Mouse (Mus musculus): ENCODE measurements around the gene Galnt10. TPM values are rescaled to one million over a fixed set of nuclear protein-coding genes. Genes with fewer than 3 reads are reported as not detected.
A peak's percentile ranks its signal among the peaks of the same experiment; 100 is the strongest.
"Not testable (repeated sequence)": the region's sequence is repeated elsewhere in the genome, so short reads cannot be mapped to it uniquely, and the experiment has no call there.

Galnt10 gene
- polyA plus RNA-seq, 1 experiment from 2014 or later = 6.1 TPM

DNA sequence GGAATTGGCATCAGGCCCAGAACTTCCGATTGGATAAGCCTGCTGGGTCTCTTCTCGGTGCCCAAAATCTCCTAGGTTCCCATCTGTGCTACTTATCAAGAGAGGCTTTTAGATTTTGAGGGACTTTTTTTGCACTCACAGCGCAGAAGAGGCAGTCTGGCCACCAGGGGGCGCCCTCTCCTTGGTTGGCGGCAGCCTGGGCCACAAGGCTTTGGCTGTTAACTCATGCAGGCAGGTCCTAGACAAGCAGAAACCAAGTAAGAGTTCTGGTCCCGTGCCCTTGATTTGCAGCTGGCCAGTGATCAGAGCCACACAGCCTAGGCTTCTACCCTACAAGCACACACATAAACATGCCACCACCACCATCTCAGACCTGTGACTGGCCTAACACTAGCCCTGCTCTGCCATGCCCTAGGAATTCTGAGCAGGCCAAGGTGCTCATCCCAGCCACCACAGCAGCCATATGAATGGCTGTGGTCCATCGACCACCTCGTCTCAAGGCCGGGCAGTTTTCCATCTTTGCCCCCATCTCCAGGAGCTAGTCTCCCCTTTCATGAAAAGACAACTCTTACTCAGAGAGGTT lies 174.8 kb downstream of the Galnt10 start:
- no peaks in the 10 kb centered on the region for H3K9me3 ChIP-seq (ENCODE audit: low read length)
- peaks cover 8% of the 10 kb centered on the region for H3K27me3 ChIP-seq (replicated peaks; ENCODE audit: insufficient read depth, low read length)
- H3K4me3 ChIP-seq (ENCODE audit: low read depth, low read length) = no peak overlapping the region
- H3K9ac ChIP-seq (replicated peaks; ENCODE audit: low read depth) = no peak overlapping the region
- no peak overlapping the region for H3K4me2 ChIP-seq (replicated peaks; ENCODE audit: low read depth, low read length)
- peak; percentile 92 for TF ChIP-seq CTCF (IDR thresholded peaks at IDR 0.05)
- no peak for TF ChIP-seq EP300 (IDR thresholded peaks at IDR 0.05)
- no peaks in the 10 kb centered on the region for H3K4me1 ChIP-seq (ENCODE audit: insufficient read depth, low read depth, low read length)
- 27% methylated on average over 9 of the region's 9 CpGs for WGBS
- no peaks in the 10 kb centered on the region for H3K36me3 ChIP-seq (ENCODE audit: insufficient read depth, low read length)
- peak; percentile 79 for DNase-seq (ENCODE audit: low spot score)
- H3K27ac ChIP-seq (ENCODE audit: low read length) = no peak overlapping the region
- peak; percentile 57 for ATAC-seq

DNA sequence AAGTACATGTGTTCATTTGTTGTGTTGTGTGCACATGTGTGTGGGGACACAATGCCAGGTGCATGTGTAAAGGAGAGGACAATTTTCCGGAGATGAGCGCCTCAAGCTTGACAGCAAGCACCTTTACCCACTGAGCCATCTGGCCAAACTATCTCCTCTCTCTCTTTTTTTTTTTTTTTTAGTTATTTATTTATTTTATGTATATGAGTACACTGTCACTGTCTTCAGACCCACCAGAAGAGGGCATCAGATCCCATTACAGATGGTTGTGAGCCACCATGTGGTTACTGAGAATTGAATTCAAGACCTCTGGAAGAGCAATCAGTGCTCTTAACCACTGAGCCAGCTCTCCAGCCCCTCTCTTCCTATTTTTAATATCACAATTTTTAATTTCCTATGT lies 177.9 kb downstream of the Galnt10 start:
- not testable (repeated sequence) for H3K9ac ChIP-seq (replicated peaks; ENCODE audit: low read depth); H3K9me3 ChIP-seq (ENCODE audit: low read length); H3K4me1 ChIP-seq (ENCODE audit: insufficient read depth, low read depth, low read length); H3K36me3 ChIP-seq (ENCODE audit: insufficient read depth, low read length); DNase-seq (ENCODE audit: low spot score); ATAC-seq; H3K4me3 ChIP-seq (ENCODE audit: low read depth, low read length); H3K4me2 ChIP-seq (replicated peaks; ENCODE audit: low read depth, low read length); H3K27ac ChIP-seq (ENCODE audit: low read length)
- 97% methylated on average over 2 of the region's 2 CpGs for WGBS
- H3K27me3 ChIP-seq (replicated peaks; ENCODE audit: insufficient read depth, low read length) = peaks cover 26% of the 10 kb centered on the region
- TF ChIP-seq CTCF (IDR thresholded peaks at IDR 0.05) = peak; percentile 6; the same call in 1 of the 2 replicates

DNA sequence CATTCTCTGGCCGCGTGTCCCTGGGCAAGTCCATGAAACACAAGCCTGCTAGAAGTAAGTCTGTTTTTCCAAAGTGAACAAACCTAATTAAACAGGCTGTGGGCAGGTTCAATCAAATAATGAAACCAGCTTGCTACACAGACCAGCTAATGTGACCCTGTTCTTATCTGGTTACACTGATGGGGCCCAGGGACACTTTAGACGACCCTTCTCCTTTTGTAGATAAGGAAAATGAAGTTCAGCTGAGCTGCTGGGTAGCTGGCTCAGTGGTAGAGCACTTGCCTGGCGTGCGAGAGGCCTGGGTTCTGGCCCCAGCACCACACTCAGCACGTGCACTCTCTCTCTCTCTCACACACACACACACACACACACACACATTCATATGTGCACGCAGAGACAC lies 178.5 kb downstream of the Galnt10 start:
- Histone ChIP-seq H3K4me2 (replicated peaks; ENCODE audit: low read depth, low read length) (no peak overlapping the region), H3K4me3 (ENCODE audit: low read depth, low read length) (no peak overlapping the region), H3K27ac (ENCODE audit: low read length) (no peak overlapping the region), H3K27me3 (replicated peaks; ENCODE audit: insufficient read depth, low read length) (peaks cover 31% of the 10 kb centered on the region), H3K36me3 (ENCODE audit: insufficient read depth, low read length) (no peaks in the 10 kb centered on the region), H3K4me1 (ENCODE audit: insufficient read depth, low read depth, low read length) (peaks cover 7% of the 10 kb centered on the region; the same call in 1 of the 2 replicates), H3K9me3 (ENCODE audit: low read length) (no peaks in the 10 kb centered on the region), H3K9ac (replicated peaks; ENCODE audit: low read depth) (no peak overlapping the region)
- no peak for TF ChIP-seq EP300 (IDR thresholded peaks at IDR 0.05)
- TF ChIP-seq CTCF (IDR thresholded peaks at IDR 0.05) = no peak
- no peak for ATAC-seq
- 68% methylated on average over 7 of the region's 7 CpGs for whole genome bisulfite sequencing
- no peak for DNase-seq (ENCODE audit: low spot score)

DNA sequence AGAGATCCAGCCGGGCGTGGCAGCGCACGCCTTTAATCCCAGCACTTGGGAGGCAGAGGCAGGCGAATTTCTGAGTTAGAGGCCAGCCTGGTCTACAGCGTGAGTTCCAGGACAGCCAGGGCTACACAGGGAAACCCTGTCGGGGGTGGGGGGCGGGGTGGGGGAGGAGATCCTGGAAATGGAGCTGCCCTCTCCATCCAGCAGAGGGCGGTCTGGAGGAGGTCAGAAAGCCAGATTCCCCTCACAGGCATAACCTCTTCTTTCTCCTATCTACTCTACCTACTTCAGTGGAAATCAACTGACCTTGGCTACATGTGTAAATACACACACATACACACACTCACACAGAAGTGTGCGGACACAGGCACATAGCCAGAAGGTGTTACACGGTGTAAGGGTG lies 180.0 kb downstream of the Galnt10 start:
- H3K9ac ChIP-seq (replicated peaks; ENCODE audit: low read depth); DNase-seq (ENCODE audit: low spot score); H3K4me1 ChIP-seq (ENCODE audit: insufficient read depth, low read depth, low read length); H3K4me3 ChIP-seq (ENCODE audit: low read depth, low read length); H3K27ac ChIP-seq (ENCODE audit: low read length); H3K4me2 ChIP-seq (replicated peaks; ENCODE audit: low read depth, low read length); H3K36me3 ChIP-seq (ENCODE audit: insufficient read depth, low read length); H3K9me3 ChIP-seq (ENCODE audit: low read length); ATAC-seq: not testable (repeated sequence)
- 50% methylated on average over 11 of the region's 11 CpGs for WGBS
- TF ChIP-seq CTCF (IDR thresholded peaks at IDR 0.05) = peak; percentile 30
- peaks cover 46% of the 10 kb centered on the region for H3K27me3 ChIP-seq (replicated peaks; ENCODE audit: insufficient read depth, low read length)

DNA sequence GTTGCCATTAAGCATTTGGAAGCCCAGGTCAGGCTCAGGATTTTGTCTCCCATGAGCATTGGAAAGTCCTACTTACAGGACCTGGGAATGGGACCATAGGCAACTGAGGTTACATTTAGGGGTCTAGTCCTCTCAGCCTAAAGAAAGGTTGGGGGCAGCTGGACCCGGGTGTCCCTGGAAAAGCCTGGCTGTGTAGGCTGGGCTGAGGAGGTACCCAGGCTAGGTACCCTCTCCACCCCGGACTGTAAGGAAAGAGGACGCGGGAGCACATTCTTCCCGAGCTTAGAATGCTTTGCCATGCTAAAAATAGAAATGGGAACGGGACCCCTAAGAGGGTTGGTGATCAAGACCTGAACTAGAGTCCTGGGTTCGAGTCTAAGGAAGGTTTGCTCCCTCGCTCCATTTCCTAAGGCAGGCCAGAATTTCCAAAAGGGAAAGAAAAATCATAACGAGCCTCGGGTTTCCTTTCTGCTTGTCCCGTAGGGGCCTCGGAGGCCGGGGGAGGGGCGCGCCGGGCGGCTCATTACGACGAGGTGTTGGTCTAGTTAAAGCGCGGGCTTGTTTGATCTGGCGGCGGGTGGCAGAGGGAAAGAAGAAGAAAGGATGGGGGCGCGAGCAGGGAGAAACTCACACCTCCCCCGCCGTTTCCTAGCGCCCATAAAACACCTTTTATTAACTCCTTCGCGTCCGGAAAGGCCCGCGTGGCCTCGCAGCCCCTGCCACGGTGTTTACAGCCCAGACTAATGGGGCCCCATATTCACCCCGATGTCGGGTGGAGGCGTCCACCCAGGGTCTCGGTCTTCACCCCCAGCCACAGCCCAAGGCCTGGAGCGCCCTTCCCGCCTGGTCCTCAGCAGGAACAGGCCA lies 182.0 kb downstream of the Galnt10 start:
- Histone ChIP-seq H3K9me3 (ENCODE audit: low read length) (no peaks in the 10 kb centered on the region), H3K27me3 (replicated peaks; ENCODE audit: insufficient read depth, low read length) (peaks cover 64% of the 10 kb centered on the region), H3K4me1 (ENCODE audit: insufficient read depth, low read depth, low read length) (peaks cover 7% of the 10 kb centered on the region; the same call in 1 of the 2 replicates), H3K27ac (ENCODE audit: low read length) (no peak overlapping the region), H3K4me3 (ENCODE audit: low read depth, low read length) (peak overlapping the region; percentile 33), H3K36me3 (ENCODE audit: insufficient read depth, low read length) (no peaks in the 10 kb centered on the region), H3K9ac (replicated peaks; ENCODE audit: low read depth) (no peak overlapping the region), H3K4me2 (replicated peaks; ENCODE audit: low read depth, low read length) (peak overlapping the region; percentile 52)
- ATAC-seq (no peak), DNase-seq (ENCODE audit: low spot score) (no peak)
- under 1% methylated on average over 41 of the region's 41 CpGs for WGBS
- TF ChIP-seq EP300 (IDR thresholded peaks at IDR 0.05) (no peak), CTCF (IDR thresholded peaks at IDR 0.05) (no peak)

DNA sequence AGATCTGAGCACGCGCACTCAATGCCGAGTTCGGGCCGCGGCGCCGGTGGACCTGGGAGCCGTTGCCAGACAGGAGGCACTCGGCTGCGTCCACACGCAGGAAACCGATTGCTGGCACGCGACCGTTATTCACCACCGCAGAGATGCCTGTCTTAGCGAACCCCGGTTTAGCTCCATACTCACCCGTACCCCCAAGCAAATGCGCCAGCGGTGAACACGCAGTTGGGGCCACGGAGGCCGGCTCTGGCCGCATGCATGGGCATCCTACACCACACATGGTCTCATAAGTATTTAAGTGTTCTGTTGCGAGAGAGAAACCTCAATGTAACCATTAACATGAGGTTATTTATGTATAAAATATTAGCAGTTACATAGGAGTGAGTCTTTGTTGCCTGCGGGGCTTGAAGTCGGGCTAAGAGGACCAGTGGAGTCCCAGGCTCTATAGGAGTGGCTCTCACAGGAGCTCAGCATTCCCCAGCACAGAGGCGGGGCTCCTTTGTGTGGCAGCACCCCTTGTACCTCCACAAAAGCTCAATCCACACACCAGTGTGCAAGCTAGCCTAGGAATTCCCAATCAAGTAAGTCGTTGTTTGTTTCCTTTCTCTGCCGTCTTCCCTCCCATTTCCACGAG lies 182.8 kb downstream of the Galnt10 start:
- H3K9ac ChIP-seq (replicated peaks; ENCODE audit: low read depth) = no peak overlapping the region
- H3K4me3 ChIP-seq (ENCODE audit: low read depth, low read length) = peak overlapping the region; percentile 33
- DNase-seq (ENCODE audit: low spot score) (no peak), ATAC-seq (no peak)
- TF ChIP-seq EP300 (IDR thresholded peaks at IDR 0.05) (no peak), CTCF (IDR thresholded peaks at IDR 0.05) (no peak)
- H3K9me3 ChIP-seq (ENCODE audit: low read length) = no peaks in the 10 kb centered on the region
- WGBS = 2% methylated on average over 33 of the region's 33 CpGs
- H3K4me2 ChIP-seq (replicated peaks; ENCODE audit: low read depth, low read length) = peak overlapping the region; percentile 52
- H3K27ac ChIP-seq (ENCODE audit: low read length) = no peak overlapping the region
- H3K27me3 ChIP-seq (replicated peaks; ENCODE audit: insufficient read depth, low read length) = peaks cover 72% of the 10 kb centered on the region
- no peaks in the 10 kb centered on the region for H3K36me3 ChIP-seq (ENCODE audit: insufficient read depth, low read length)
- peaks cover 7% of the 10 kb centered on the region; the same call in 1 of the 2 replicates for H3K4me1 ChIP-seq (ENCODE audit: insufficient read depth, low read depth, low read length)

Measured in lung, postnatal 0 days (tissue).